Mouse (Mus musculus) stomach, embryonic 16.5 days (tissue): ENCODE measurements around the gene Ulk4. TPM values are rescaled to one million over a fixed set of nuclear protein-coding genes. Genes with fewer than 3 reads are reported as not detected.
A peak's percentile ranks its signal among the peaks of the same experiment; 100 is the strongest.

ENCODE experiments used
- ATAC-seq: fragments of 200-750 bp; cut with Nextera tagmentation; 2 replicates; pipeline ENCODE4 v1.8.0; 2017; ENCODE audit warnings: moderate number of reproducible peaks, moderate TSS enrichment; ENCODE audit not compliant: insufficient read depth, low FRiP score
- H3K27ac ChIP-seq: fragments of 300-500 bp; sonication (generic); 2 replicates; pipeline ENCODE4 v1.5.1; 2014; ENCODE audit warnings: low read length
- H3K27me3 ChIP-seq: fragments of 300-500 bp; sonication (generic); 2 replicates; pipeline ENCODE4 v1.6.1; 2014; ENCODE audit warnings: low read length, control low read depth, mixed read lengths; ENCODE audit not compliant: control insufficient read depth, insufficient read depth
- H3K36me3 ChIP-seq: fragments of 300-500 bp; sonication (generic); 2 replicates; pipeline ENCODE4 v1.6.1; 2014; ENCODE audit warnings: low read length; ENCODE audit not compliant: control insufficient read depth, insufficient read depth
- H3K4me1 ChIP-seq: fragments of 300-500 bp; sonication (generic); 2 replicates; pipeline ENCODE4 v1.6.1; 2014; ENCODE audit warnings: low read length, control low read depth, mixed read lengths; ENCODE audit not compliant: control insufficient read depth, insufficient read depth
- H3K4me2 ChIP-seq: fragments of 300-500 bp; sonication (generic); 2 replicates; pipeline ENCODE4 v1.6.1; 2014; ENCODE audit warnings: low read depth, low read length, mixed read lengths
- H3K4me3 ChIP-seq: fragments of 300-500 bp; sonication (generic); replicated peaks from 2 replicates; pipeline ENCODE4 v1.5.1; 2014; ENCODE audit warnings: mild to moderate bottlenecking, low read length
- H3K9ac ChIP-seq: fragments of 300-500 bp; sonication (generic); 2 replicates; pipeline ENCODE4 v1.6.1; 2014; ENCODE audit warnings: low read length
- H3K9me3 ChIP-seq: fragments of 300-500 bp; sonication (generic); replicated peaks from 2 replicates; pipeline ENCODE4 v1.6.1; 2016; ENCODE audit warnings: low read length, control low read depth; ENCODE audit not compliant: control insufficient read depth
- WGBS: fragments of 180-500 bp; shearing (Covaris S2); extraction: QIAGEN DNeasy Blood & Tissue Kit; methylation state at CpG from one replicate; pipeline ENCODE4 v1.1.7; 2014; 5-methylcytosine and 5-hydroxymethylcytosine counted together
- polyA plus RNA-seq: library from polyadenylated mRNA; unstranded; fragments of >200 nt; fragmentation: Nextera tagmentation; extraction: Ambion mirVana; gene quantifications from 2 replicates; pipeline ENCODE4 v1.2.1, GENCODE M21; 2015

Ulk4 gene
- polyA plus RNA-seq, 1 experiment from 2014 or later, result 124 TPM

DNA sequence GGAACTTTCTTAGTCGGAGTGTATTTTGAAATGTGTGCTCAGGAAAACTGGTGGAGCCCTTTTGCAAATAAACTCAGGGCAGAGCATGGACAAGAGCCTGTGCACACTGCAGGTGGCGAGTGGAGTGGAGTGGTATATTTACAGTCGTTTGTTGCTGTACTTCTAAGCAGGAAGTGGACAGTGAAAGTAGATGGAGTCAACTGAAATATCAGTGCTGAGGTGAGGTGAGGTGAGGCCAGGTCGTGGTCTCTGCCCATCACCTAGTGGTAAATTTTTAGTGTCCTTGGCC lies 341.4 kb downstream of the Ulk4 start:
- Histone ChIP-seq H3K27me3 (no peaks in the 10 kb centered on the region), H3K4me3 (peak overlapping the region; percentile 94), H3K9ac (peak overlapping the region; percentile 99), H3K36me3 (no peaks in the 10 kb centered on the region), H3K4me1 (peaks cover 45% of the 10 kb centered on the region), H3K4me2 (peak overlapping the region; percentile 87), H3K27ac (peak overlapping the region; percentile 96), H3K9me3 (no peaks in the 10 kb centered on the region)
- WGBS, result 4% methylated on average over 4 of the region's 4 CpGs
- ATAC-seq, result no peak

DNA sequence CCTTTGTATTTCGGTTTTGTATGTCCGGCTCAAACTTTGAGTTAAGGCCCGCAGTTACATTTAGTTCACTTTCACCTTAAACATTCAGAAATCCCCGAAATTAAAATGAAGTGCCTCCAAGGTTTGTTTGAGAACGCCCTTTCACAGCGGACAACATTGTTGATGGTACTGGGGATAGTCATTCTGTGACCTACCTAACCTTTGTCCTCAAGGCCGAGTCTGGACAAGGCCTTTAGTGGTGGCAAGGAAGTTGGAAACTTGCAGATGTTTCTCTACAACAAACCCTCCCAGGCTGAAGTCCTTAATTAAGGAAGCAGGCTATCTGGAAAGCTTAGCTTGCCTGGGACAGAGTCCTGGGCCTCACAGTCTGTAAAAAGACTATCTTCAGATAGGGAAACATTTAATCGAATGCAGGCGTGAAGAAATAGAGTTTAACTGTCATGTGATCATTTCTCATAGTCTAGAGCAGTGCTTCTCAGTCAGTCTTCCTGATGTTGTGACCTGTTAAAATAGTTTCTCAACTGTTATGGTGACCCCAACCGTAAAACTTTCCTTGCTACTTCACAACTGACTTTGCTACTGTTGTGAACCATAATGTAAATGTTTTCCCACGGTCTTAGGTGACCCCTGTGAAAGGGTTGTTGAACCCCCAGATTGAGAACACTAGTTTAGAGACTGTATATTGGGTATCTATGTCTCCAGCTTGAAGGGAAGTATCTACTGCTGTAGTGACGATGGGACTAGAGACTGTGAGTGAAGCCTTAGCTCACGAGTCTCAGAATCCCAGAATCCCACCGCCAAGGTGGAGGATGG lies 342.0 kb downstream of the Ulk4 start:
- H3K4me1 ChIP-seq, result peaks cover 45% of the 10 kb centered on the region
- H3K4me3 ChIP-seq, result peak overlapping the region; percentile 94
- WGBS, result 3% methylated on average over 14 of the region's 14 CpGs
- peak overlapping the region; percentile 87 for H3K4me2 ChIP-seq
- peak overlapping the region; percentile 99 for H3K9ac ChIP-seq
- no peaks in the 10 kb centered on the region for H3K9me3 ChIP-seq
- no peak for ATAC-seq
- no peaks in the 10 kb centered on the region for H3K36me3 ChIP-seq
- peak overlapping the region; percentile 96 for H3K27ac ChIP-seq
- H3K27me3 ChIP-seq, result no peaks in the 10 kb centered on the region

DNA sequence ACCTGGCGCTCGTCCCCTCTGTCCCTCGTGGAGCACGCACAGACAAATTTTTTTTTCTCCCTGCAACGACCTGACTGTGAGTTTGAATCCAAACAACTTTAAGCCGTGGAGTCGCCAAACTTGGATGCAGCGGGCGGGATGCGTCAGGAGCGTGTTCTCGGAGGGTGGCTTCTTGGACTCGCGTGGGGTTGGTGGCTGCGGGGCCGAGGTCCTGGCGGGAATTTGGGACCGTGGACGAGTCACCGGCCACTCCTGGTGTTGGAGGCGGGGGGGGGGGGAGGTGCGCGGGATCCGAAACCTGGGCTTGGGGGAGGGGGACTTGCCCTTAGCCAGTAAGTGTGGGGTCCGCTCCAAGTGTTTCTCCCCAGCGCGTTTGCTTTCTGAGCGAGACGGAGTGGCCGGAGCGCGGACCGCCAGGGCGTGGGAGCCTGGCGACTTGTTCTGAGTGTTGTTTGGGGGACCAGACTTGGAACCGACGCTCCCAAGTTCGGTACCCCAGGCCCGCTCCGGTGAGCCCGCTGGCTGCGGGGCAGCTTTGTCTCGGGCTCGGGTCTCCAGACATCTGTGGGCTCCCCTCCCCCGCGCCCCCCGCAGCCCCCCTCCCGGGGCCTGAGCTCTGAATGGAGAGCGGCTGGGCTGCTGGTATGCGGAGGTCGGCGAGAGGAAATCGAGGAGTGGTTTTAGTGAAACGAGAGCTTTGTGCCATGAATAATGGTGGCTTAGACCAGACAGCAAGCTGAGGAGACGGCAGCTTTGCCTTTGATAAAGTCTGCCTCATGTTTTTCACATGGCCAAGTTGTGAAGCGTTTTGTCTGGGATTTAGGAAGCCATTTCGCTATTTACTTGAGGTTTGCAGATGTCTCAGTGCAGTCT lies 342.9 kb downstream of the Ulk4 start:
- 1% methylated on average over 56 of the region's 57 CpGs for WGBS
- Histone ChIP-seq H3K9ac (peak overlapping the region; percentile 99), H3K4me2 (peak overlapping the region; percentile 87), H3K36me3 (no peaks in the 10 kb centered on the region), H3K4me3 (peak overlapping the region; percentile 94), H3K27ac (peak overlapping the region; percentile 96), H3K4me1 (peaks cover 37% of the 10 kb centered on the region), H3K9me3 (no peaks in the 10 kb centered on the region), H3K27me3 (no peaks in the 10 kb centered on the region)
- peak; percentile 30; the same call in 1 of the 2 replicates for ATAC-seq

DNA sequence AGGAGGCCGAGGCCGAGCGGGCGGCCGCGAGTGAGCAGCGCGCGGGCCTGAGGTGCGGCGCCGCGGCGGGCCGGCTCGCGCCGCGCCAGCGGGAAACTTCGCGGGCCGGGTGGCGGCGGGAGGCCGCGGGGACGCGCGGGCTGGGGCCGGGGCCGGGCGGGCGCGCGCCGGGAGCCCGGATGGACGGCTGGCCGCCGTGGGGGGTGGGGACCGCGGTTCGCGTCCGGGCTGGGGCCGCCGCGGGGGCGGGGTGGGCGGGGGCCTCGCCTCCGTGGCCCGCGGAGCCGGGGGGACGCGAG lies 343.5 kb downstream of the Ulk4 start:
- ATAC-seq, result peak; percentile 71; the same call in 1 of the 2 replicates
- H3K4me1 ChIP-seq, result peaks cover 34% of the 10 kb centered on the region
- under 1% methylated on average over 31 of the region's 58 CpGs for WGBS

DNA sequence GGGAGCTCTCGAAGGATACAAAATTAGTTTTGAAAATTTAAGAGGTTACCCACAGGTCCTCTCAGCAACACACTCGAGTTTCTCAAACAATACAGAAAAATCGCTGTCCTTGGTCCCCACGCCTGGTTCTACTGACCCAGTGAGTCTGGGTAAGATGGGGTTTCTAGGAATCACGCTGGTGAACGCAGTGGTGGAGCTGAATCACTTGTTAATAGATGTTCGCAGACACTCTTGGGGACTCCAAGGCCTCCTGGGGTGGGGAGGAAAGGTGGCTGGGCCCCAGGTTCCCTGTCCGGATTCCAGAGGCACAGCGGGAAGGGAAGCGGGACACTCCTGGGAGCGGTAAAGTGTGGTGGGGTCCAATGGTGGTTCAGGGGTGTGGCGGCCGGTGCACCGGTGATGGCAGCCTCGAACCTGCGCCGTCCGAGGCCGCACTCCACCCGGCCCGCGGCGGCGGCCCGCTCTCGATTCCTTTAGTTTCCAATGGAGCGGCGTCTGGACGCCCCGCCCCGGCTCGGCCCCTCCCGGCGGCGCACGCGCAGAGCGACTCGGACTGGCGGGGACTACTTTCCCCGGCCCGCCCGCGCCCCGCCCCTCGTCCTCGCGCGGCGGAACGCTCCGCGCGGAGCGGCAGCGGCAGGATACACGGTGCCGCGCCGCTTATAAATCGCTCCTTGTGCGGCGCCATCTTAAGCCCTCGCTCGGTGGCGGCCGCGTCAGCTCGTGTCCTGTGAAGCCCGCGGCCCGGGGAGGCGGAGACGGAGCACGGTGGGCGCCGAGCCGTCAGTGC lies 344.0 kb downstream of the Ulk4 start:
- Histone ChIP-seq H3K4me3 (peak overlapping the region; percentile 94), H3K27me3 (no peaks in the 10 kb centered on the region), H3K9me3 (no peaks in the 10 kb centered on the region), H3K4me1 (peaks cover 29% of the 10 kb centered on the region), H3K9ac (peak overlapping the region; percentile 99), H3K27ac (peak overlapping the region; percentile 96), H3K36me3 (no peaks in the 10 kb centered on the region), H3K4me2 (peak overlapping the region; percentile 46)
- ATAC-seq, result peak; percentile 90
- WGBS, result 4% methylated on average over 78 of the region's 78 CpGs

More for the DNA sequence above, 343.5 kb downstream of the Ulk4 start:
- H3K27ac ChIP-seq, result peak overlapping the region; percentile 96
- H3K4me2 ChIP-seq, result peak overlapping the region; percentile 87; the same call in 1 of the 2 replicates
- no peaks in the 10 kb centered on the region for H3K9me3 ChIP-seq
- H3K36me3 ChIP-seq, result no peaks in the 10 kb centered on the region
- H3K4me3 ChIP-seq, result peak overlapping the region; percentile 94
- peak overlapping the region; percentile 99 for H3K9ac ChIP-seq
- no peaks in the 10 kb centered on the region for H3K27me3 ChIP-seq

DNA sequence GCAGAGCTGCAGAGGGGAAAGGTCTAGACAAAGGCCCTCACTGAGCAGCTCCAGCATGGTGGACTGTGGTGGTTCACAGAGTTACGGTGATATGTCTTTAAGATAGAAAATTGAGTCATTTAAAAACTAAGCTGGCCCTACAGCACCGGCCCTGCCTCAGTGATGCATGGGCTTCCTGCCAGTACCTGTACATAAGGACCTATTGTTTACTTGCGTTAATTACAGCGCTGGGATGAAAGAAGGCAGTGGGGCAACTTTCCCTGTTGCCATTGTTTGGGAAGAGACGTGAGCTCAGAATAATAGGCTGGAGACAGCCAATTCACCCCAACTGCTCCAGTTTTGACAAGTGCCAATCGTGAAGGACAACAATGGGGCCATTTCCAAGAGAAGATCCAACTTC lies 344.6 kb downstream of the Ulk4 start:
- Histone ChIP-seq H3K36me3 (no peaks in the 10 kb centered on the region), H3K4me2 (no peak overlapping the region), H3K27me3 (no peaks in the 10 kb centered on the region), H3K9me3 (no peaks in the 10 kb centered on the region), H3K9ac (no peak overlapping the region), H3K27ac (peak overlapping the region; percentile 51), H3K4me1 (peaks cover 23% of the 10 kb centered on the region), H3K4me3 (no peak overlapping the region)
- no peak for ATAC-seq
- whole genome bisulfite sequencing, result 61% methylated on average over 6 of the region's 6 CpGs

DNA sequence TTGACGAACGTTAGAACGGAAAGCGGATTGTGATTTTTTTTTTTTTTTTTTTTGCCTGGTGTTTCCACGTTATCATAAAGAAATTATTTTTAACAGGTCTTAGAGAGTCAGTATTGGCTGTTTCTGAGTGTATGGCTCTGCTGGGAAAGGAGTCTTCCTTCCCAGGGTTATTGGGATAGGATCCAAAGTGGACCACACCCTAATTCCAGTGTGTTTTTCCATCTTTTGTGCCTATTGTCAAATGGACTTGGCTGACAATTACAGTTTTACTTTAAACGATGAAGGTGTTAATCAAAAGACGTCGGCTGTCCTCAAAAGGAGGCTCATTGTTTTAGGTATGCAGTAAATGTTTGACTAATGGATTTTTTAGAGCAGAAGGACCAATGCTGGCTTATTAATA lies 346.2 kb downstream of the Ulk4 start:
- Histone ChIP-seq H3K27me3 (no peaks in the 10 kb centered on the region), H3K36me3 (no peaks in the 10 kb centered on the region), H3K4me1 (peaks cover 9% of the 10 kb centered on the region), H3K4me3 (no peak overlapping the region), H3K27ac (no peak overlapping the region), H3K4me2 (no peak overlapping the region), H3K9me3 (no peaks in the 10 kb centered on the region), H3K9ac (no peak overlapping the region)
- WGBS, result 52% methylated on average over 8 of the region's 8 CpGs
- no peak for ATAC-seq

DNA sequence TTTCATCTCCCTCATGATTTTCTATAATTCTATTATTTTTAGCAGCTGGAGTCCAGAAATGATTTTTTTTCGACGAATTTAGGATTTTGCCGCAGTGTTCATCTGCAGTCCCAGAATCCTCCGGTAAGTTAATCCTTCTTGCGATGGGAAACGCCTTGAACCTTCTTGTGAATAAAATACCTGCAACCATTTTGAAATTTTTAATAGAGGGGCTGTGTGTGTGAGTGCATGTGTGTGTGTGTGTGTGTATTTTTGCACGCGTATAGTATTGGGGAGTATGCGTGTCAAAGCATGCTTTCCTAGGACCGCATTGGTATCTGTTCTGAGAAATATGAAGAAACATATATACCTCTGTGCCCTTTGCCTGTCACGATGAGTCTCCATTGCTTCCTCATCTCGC lies 347.0 kb downstream of the Ulk4 start:
- Histone ChIP-seq H3K4me3 (no peak overlapping the region), H3K27me3 (no peaks in the 10 kb centered on the region), H3K27ac (no peak overlapping the region), H3K9me3 (no peaks in the 10 kb centered on the region), H3K4me1 (peaks cover 6% of the 10 kb centered on the region; the same call in 1 of the 2 replicates), H3K4me2 (no peak overlapping the region), H3K36me3 (no peaks in the 10 kb centered on the region), H3K9ac (no peak overlapping the region)
- ATAC-seq, result no peak
- WGBS, result 95% methylated on average over 12 of the region's 12 CpGs
